Mouse (Mus musculus) lung, embryonic 14.5 days (tissue): ENCODE measurements around the gene Tat. TPM values are rescaled to one million over a fixed set of nuclear protein-coding genes. Genes with fewer than 3 reads are reported as not detected.

ENCODE experiments used
- ATAC-seq: fragments of 200-750 bp; cut with Nextera tagmentation; 2 replicates; pipeline ENCODE4 v1.8.0; 2017; ENCODE audit warnings: mild to moderate bottlenecking, moderate TSS enrichment, moderate library complexity; ENCODE audit not compliant: insufficient read depth
- DNase-seq: peaks from one replicate; pipeline ENCODE4 v3.0.0-alpha.2; 2015
- H3K27ac ChIP-seq: fragments of 300-500 bp; sonication (generic); 2 replicates; pipeline ENCODE4 v1.5.1; 2014; ENCODE audit warnings: low read depth, mild to moderate bottlenecking, moderate library complexity
- H3K27me3 ChIP-seq: fragments of 300-500 bp; sonication (generic); 2 replicates; pipeline ENCODE4 v1.6.1; 2014; ENCODE audit warnings: low read length, control low read depth; ENCODE audit not compliant: insufficient read depth
- H3K36me3 ChIP-seq: fragments of 300-500 bp; sonication (generic); 2 replicates; pipeline ENCODE4 v1.6.1; 2014; ENCODE audit warnings: control low read depth; ENCODE audit not compliant: insufficient read depth
- H3K4me1 ChIP-seq: fragments of 300-500 bp; sonication (generic); 2 replicates; pipeline ENCODE4 v1.6.1; 2014; ENCODE audit warnings: antibody characterized with exemption, control low read depth; ENCODE audit not compliant: insufficient read depth
- H3K4me2 ChIP-seq: fragments of 300-500 bp; sonication (generic); 2 replicates; pipeline ENCODE4 v1.6.1; 2014; ENCODE audit warnings: mild to moderate bottlenecking
- H3K4me3 ChIP-seq: fragments of 300-500 bp; sonication (generic); 2 replicates; pipeline ENCODE4 v1.5.1; 2014; ENCODE audit warnings: low read depth, low read length
- H3K9ac ChIP-seq: fragments of 300-500 bp; sonication (generic); 2 replicates; pipeline ENCODE4 v1.6.1; 2014
- H3K9me3 ChIP-seq: fragments of 300-500 bp; sonication (generic); 2 replicates; pipeline ENCODE4 v1.6.1; 2016; ENCODE audit warnings: low read depth, low read length, control low read depth
- CTCF ChIP-seq: IDR thresholded peaks from 2 replicates; pipeline ENCODE4 v1.5.1; 2016; ENCODE audit warnings: antibody characterized with exemption, low read depth
- WGBS: fragments of 180-500 bp; shearing (Covaris S2); extraction: QIAGEN DNeasy Blood & Tissue Kit; methylation state at CpG from one replicate; pipeline ENCODE4 v1.1.7; 2014; 5-methylcytosine and 5-hydroxymethylcytosine counted together
- polyA plus RNA-seq: library from polyadenylated mRNA; unstranded; fragments of >200 nt; fragmentation: Nextera tagmentation; extraction: Ambion mirVana; gene quantifications from 2 replicates; pipeline ENCODE4 v1.2.1, GENCODE M21; 2014

The Tat gene
- polyA plus RNA-seq, 1 experiment from 2014 or later: not detected

- ATAC-seq: no peak
- no peak overlapping the region for H3K27ac ChIP-seq
- no peak overlapping the region for H3K9ac ChIP-seq
- H3K4me3 ChIP-seq: no peak overlapping the region
- no peaks in the 10 kb centered on the region for H3K36me3 ChIP-seq
- H3K4me1 ChIP-seq: no peaks in the 10 kb centered on the region
- DNase-seq: no peak
- H3K9me3 ChIP-seq: no peaks in the 10 kb centered on the region
- 69% methylated on average over 4 of the region's 4 CpGs for WGBS
- TF ChIP-seq CTCF: no peak
- no peaks in the 10 kb centered on the region for H3K27me3 ChIP-seq
- no peak overlapping the region for H3K4me2 ChIP-seq
Observed at GRCm38 (mm10) chr8:110040509-110040908, 50.3 kb downstream of the Tat start.

Other genes starting within 250 kb of the Tat start
- 38.0 and 41.8 TPM in 2 replicates for gene Ap1g1, start 211.9 kb upstream of the Tat start, polyA plus RNA-seq
- 3.8 and 4.4 TPM in 2 replicates for gene Phlpp2, start 121.9 kb upstream of the Tat start, polyA plus RNA-seq
- 5.4 and 6.3 TPM in 2 replicates for gene Marveld3, start 28.2 kb upstream of the Tat start, polyA plus RNA-seq
- gene Chst4, start 49.3 kb downstream of the Tat start, polyA plus RNA-seq: 0.27 TPM in 1 of 2 replicates, not detected in the other
- 5.4 and 5.8 TPM in 2 replicates for gene Zfp612, start 89.3 kb downstream of the Tat start, polyA plus RNA-seq
- not detected in 2 replicates for gene Gm21964, start 110.8 kb downstream of the Tat start, polyA plus RNA-seq
- gene Gm17720, start 112.3 kb downstream of the Tat start, polyA plus RNA-seq: not detected in 2 replicates
- gene Calb2, start 177.8 kb downstream of the Tat start, polyA plus RNA-seq: 22.7 and 23.0 TPM in 2 replicates
- gene Cmtr2, start 225.2 kb downstream of the Tat start, polyA plus RNA-seq: 8.3 and 8.9 TPM in 2 replicates